Mouse (Mus musculus) urinary bladder, adult 2 months (tissue): ENCODE results near the gene Slc39a3. TPM values are rescaled to one million over a fixed set of nuclear protein-coding genes. Genes with fewer than 3 reads are reported as not detected.
A peak's percentile ranks its signal among the peaks of the same experiment; 100 is the strongest.

Experiments
- DNase-seq: peaks from one replicate; pipeline ENCODE4 v3.0.0; 2022; ENCODE audit warnings: low spot score
- polyA plus RNA-seq: library from polyadenylated mRNA; depleted of rRNA; stranded (reverse); fragments of >200 nt; gene quantifications from 2 replicates; pipeline ENCODE4 v1.2.3, GENCODE M21; 2012; rRNA removed

Slc39a3 gene
- polyA plus RNA-seq, 1 experiment: 25.3 TPM

GRCm38 (mm10) chr10:80985241-80985969 lies 51.8 kb downstream of the Slc39a3 start:
- peak; percentile 41 for DNase-seq

- no peak for DNase-seq
Measured at GRCm38 (mm10) chr10:80984223-80984622, 53.0 kb downstream of the Slc39a3 start.

- no peak for DNase-seq
Measured at GRCm38 (mm10) chr10:80982381-80982780, 54.8 kb downstream of the Slc39a3 start.

GRCm38 (mm10) chr10:80981564-80982112 lies 55.6 kb downstream of the Slc39a3 start:
- DNase-seq: no peak

Other genes with a start within 250 kb of the Slc39a3 start
- gene Sf3a2, start 239.2 kb downstream of the Slc39a3 start, polyA plus RNA-seq: 47.0 and 47.7 TPM in 2 replicates
- 60.6 and 79.2 TPM in 2 replicates for gene Plekhj1, start 238.8 kb downstream of the Slc39a3 start, polyA plus RNA-seq
- gene Amh, start 232.2 kb downstream of the Slc39a3 start, polyA plus RNA-seq: 0.40 and 0.62 TPM in 2 replicates
- gene Jsrp1, start 223.9 kb downstream of the Slc39a3 start, polyA plus RNA-seq: 1.0 and 1.3 TPM in 2 replicates
- 566 and 709 TPM in 2 replicates for gene Oaz1, start 210.8 kb downstream of the Slc39a3 start, polyA plus RNA-seq
- not detected in 2 replicates for gene Lingo3, start 193.4 kb downstream of the Slc39a3 start, polyA plus RNA-seq
- gene Lsm7, start 182.2 kb downstream of the Slc39a3 start, polyA plus RNA-seq: 117 and 147 TPM in 2 replicates
- 33.0 and 37.4 TPM in 2 replicates for gene Sppl2b, start 182.2 kb downstream of the Slc39a3 start, polyA plus RNA-seq
- 0.44 and 0.49 TPM in 2 replicates for gene Tmprss9, start 165.6 kb downstream of the Slc39a3 start, polyA plus RNA-seq
- gene Timm13, start 136.5 kb downstream of the Slc39a3 start, polyA plus RNA-seq: 111 and 113 TPM in 2 replicates
- 10.5 and 14.1 TPM in 2 replicates for gene Lmnb2, start 119.2 kb downstream of the Slc39a3 start, polyA plus RNA-seq
- gene Gadd45b, start 107.4 kb downstream of the Slc39a3 start, polyA plus RNA-seq: 17.9 and 29.9 TPM in 2 replicates
- 4.2 and 5.4 TPM in 2 replicates for gene Gng7, start 22.5 kb downstream of the Slc39a3 start, polyA plus RNA-seq
- gene Diras1, start 11.8 kb downstream of the Slc39a3 start, polyA plus RNA-seq: 0.12 and 0.17 TPM in 2 replicates
- gene Sgta, start 22.8 kb upstream of the Slc39a3 start, polyA plus RNA-seq: 90.0 and 93.9 TPM in 2 replicates
- gene Thop1, start 32.6 kb upstream of the Slc39a3 start, polyA plus RNA-seq: 21.7 and 22.7 TPM in 2 replicates
- gene Creb3l3, start 61.4 kb upstream of the Slc39a3 start, polyA plus RNA-seq: 1.1 and 1.2 TPM in 2 replicates
- 119 TPM in 2 replicates for gene Map2k2, start 68.5 kb upstream of the Slc39a3 start, polyA plus RNA-seq
- gene Zbtb7a, start 97.8 kb upstream of the Slc39a3 start, polyA plus RNA-seq: 30.0 and 39.0 TPM in 2 replicates
- 12.5 and 17.9 TPM in 2 replicates for gene Pias4, start 130.5 kb upstream of the Slc39a3 start, polyA plus RNA-seq
- gene Eef2, start 139.2 kb upstream of the Slc39a3 start, polyA plus RNA-seq: 1,109 and 1,486 TPM in 2 replicates
- gene Dapk3, start 145.6 kb upstream of the Slc39a3 start, polyA plus RNA-seq: 58.2 and 61.1 TPM in 2 replicates
- gene 4930442H23Rik, start 146.4 kb upstream of the Slc39a3 start, polyA plus RNA-seq: not detected in 2 replicates
- gene Nmrk2, start 164.6 kb upstream of the Slc39a3 start, polyA plus RNA-seq: not detected in 2 replicates
- gene Atcay, start 193.4 kb upstream of the Slc39a3 start, polyA plus RNA-seq: 0.10 and 0.13 TPM in 2 replicates
- gene Zfr2, start 195.7 kb upstream of the Slc39a3 start, polyA plus RNA-seq: 29.3 and 34.4 TPM in 2 replicates
- gene Matk, start 215.5 kb upstream of the Slc39a3 start, polyA plus RNA-seq: 2.2 and 2.6 TPM in 2 replicates
- gene Mrpl54, start 229.5 kb upstream of the Slc39a3 start, polyA plus RNA-seq: 95.9 and 103 TPM in 2 replicates
- 45.9 and 48.3 TPM in 2 replicates for gene Apba3, start 229.5 kb upstream of the Slc39a3 start, polyA plus RNA-seq